Mouse (Mus musculus) hindbrain, embryonic 14.5 days (tissue): Measurements from ENCODE around the gene Chek1. TPM values are rescaled to one million over a fixed set of nuclear protein-coding genes. Genes with fewer than 3 reads are reported as not detected.
A peak's percentile ranks its signal among the peaks of the same experiment; 100 is the strongest.

Source experiments
- ATAC-seq: fragments of 200-750 bp; cut with Nextera tagmentation; 2 replicates; pipeline ENCODE4 v1.8.0; 2017; ENCODE audit warnings: moderate number of reproducible peaks, mild to moderate bottlenecking, moderate TSS enrichment, moderate library complexity; ENCODE audit not compliant: low FRiP score
- DNase-seq: peaks from one replicate; pipeline ENCODE4 v3.0.0-alpha.2; 2015; ENCODE audit warnings: low spot score
- H3K27ac ChIP-seq: fragments of 300-500 bp; sonication (generic); 2 replicates; pipeline ENCODE4 v1.5.1; 2014; ENCODE audit warnings: mild to moderate bottlenecking, moderate library complexity
- H3K27me3 ChIP-seq: fragments of 300-500 bp; sonication (generic); 2 replicates; pipeline ENCODE4 v1.6.1; 2014; ENCODE audit warnings: mild to moderate bottlenecking, low read length, mixed read lengths; ENCODE audit not compliant: control insufficient read depth, insufficient read depth
- H3K36me3 ChIP-seq: fragments of 300-500 bp; sonication (generic); replicated peaks from 2 replicates; pipeline ENCODE4 v1.6.1; 2014; ENCODE audit not compliant: control insufficient read depth, insufficient read depth
- H3K4me1 ChIP-seq: fragments of 300-500 bp; sonication (generic); replicated peaks from 2 replicates; pipeline ENCODE4 v1.6.1; 2014; ENCODE audit warnings: antibody characterized with exemption, low read length, mixed read lengths; ENCODE audit not compliant: control insufficient read depth, insufficient read depth
- H3K4me2 ChIP-seq: fragments of 300-500 bp; sonication (generic); replicated peaks from 2 replicates; pipeline ENCODE4 v1.6.1; 2014; ENCODE audit warnings: mild to moderate bottlenecking, moderate library complexity
- H3K4me3 ChIP-seq: fragments of 300-500 bp; sonication (generic); replicated peaks from 2 replicates; pipeline ENCODE4 v1.5.1; 2014; ENCODE audit warnings: mild to moderate bottlenecking, low read length
- H3K9ac ChIP-seq: fragments of 300-500 bp; sonication (generic); 2 replicates; pipeline ENCODE4 v1.6.1; 2014
- H3K9me3 ChIP-seq: fragments of 300-500 bp; sonication (generic); 2 replicates; pipeline ENCODE4 v1.6.1; 2016; ENCODE audit warnings: low read length; ENCODE audit not compliant: control insufficient read depth
- WGBS: fragments of 180-500 bp; shearing (Covaris S2); extraction: QIAGEN DNeasy Blood & Tissue Kit; methylation state at CpG from one replicate; pipeline ENCODE4 v1.1.7; 2014; 5-methylcytosine and 5-hydroxymethylcytosine counted together
- polyA plus RNA-seq: library from polyadenylated mRNA; unstranded; fragments of >200 nt; fragmentation: Nextera tagmentation; extraction: Ambion mirVana; gene quantifications from 2 replicates; pipeline ENCODE4 v1.2.1, GENCODE M21; 2014

Chek1 gene
- 8.8 and 9.2 TPM in 2 replicates for polyA plus RNA-seq

DNA sequence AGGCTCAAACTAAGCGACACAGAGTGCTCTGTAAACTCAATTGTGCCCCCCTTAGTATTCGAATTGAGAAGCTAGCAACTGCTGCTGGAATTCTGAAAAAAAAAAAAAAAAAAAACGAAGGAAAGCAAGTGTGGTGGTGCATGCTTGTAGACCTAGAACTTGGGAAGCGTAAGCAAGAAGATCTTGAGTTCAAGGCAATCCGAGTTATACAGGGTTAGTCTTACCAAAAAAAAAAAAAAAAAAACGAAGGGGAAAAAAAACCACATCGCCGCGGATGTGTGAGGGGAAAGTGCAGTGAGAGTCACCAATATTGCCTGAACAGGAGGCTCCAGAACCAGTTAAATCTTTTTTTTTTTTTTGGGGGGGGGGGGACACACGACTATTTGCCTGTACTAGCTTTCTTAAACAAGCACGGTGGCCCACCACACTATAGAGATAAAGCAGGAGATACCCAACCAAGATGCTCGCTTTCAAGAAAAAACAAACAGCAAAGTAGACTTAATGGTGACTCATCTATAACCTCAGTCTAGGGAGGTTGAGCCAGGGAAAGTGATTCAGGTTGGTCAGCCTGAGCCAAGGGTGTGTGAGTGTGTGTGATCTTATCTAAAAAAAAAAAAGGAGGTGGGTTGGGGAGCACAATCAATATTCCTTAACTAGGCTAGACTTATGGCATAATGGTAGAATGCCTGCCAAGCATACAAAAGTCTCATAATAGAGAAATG, at the start of gene Chek1:
Gene Chek1, minus strand, starts transcription at position 32 of the 722 bp plus-strand sequence.
- DNase-seq (no peak), ATAC-seq (no peak)
- WGBS: 10% methylated on average over 12 of the region's 12 CpGs
- H3K4me2 ChIP-seq: peak within 1 kb of the TSS; percentile 96
- peak within 1 kb of the TSS; percentile 60 for H3K9ac ChIP-seq
- peaks cover 17% of the 10 kb centered on the region for H3K36me3 ChIP-seq
- peak within 1 kb of the TSS; percentile 63 for H3K4me3 ChIP-seq
- H3K27me3 ChIP-seq: no peaks in the 10 kb centered on the region
- peak within 1 kb of the TSS; percentile 80 for H3K27ac ChIP-seq
- no peaks in the 10 kb centered on the region for H3K9me3 ChIP-seq
- peaks cover 13% of the 10 kb centered on the region for H3K4me1 ChIP-seq

GRCm38 (mm10) chr9:36769048-36769413, 42.2 kb upstream of the Chek1 start:
- 85% methylated on average over 1 of the region's 1 CpGs for WGBS
- Histone ChIP-seq H3K9me3 (no peaks in the 10 kb centered on the region), H3K4me3 (no peak overlapping the region), H3K4me2 (peak overlapping the region; percentile 78; the same call in 1 of the 2 replicates), H3K27ac (no peak overlapping the region), H3K9ac (no peak overlapping the region), H3K27me3 (no peaks in the 10 kb centered on the region), H3K4me1 (peaks cover 17% of the 10 kb centered on the region; the same call in 1 of the 2 replicates), H3K36me3 (peaks cover 9% of the 10 kb centered on the region)
- DNase-seq (no peak), ATAC-seq (no peak)

DNA sequence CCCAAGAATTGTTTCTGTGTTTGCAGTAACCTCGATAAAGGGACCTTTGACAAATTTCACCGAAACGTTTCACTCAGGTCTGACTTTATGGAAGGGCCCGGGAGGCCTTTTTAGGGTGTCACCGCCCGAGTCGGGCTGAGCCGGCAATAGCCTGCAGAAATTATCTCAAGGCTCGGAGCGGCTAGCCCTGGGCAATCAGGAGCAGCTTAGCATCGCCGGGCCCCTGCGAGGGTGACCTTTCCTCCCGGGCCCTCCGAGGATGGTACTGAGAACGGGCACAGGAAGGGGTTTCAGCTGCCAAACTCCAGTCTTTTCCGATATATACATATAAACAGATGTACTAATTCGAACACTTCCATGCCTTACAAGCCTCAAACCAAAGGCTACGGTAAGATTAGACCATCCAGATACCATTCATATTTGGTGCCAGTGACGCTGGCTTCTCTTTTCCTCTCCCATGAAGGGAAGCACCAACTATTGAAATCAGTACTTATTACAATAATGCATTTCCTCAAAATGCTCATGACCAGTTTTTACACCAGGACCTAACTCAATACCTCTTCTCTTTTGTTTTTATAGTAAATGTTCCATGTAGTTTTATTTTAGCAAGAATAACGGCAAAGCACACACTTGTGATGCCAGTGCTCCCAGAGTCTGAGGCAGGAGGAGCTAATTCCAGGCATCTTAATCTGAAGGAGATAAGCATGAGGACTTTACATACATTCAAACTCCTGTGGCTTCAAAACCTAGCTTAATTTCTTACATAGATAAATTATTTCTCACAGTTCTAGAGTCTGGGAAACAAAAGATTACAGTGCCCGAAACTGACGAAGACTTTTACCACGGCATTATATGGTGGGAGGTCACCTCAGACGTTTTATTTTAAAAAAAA, 41.5 kb upstream of the Chek1 start:
- Histone ChIP-seq H3K9me3 (no peaks in the 10 kb centered on the region), H3K36me3 (peaks cover 15% of the 10 kb centered on the region), H3K27ac (peak overlapping the region; percentile 83), H3K4me1 (peaks cover 17% of the 10 kb centered on the region; the same call in 1 of the 2 replicates), H3K9ac (peak overlapping the region; percentile 73), H3K4me2 (peak overlapping the region; percentile 78), H3K27me3 (no peaks in the 10 kb centered on the region), H3K4me3 (peak overlapping the region; percentile 60)
- 14% methylated on average over 25 of the region's 25 CpGs for WGBS
- ATAC-seq (0 out of 2 replicates have a peak, but pooled peaks have one; percentile 0), DNase-seq (peak; percentile 24)

- Histone ChIP-seq H3K27ac (peak within 1 kb of the TSS; percentile 83), H3K9ac (peak within 1 kb of the TSS; percentile 81), H3K4me2 (peak within 1 kb of the TSS; percentile 89), H3K4me1 (peaks cover 17% of the 10 kb centered on the region; the same call in 1 of the 2 replicates), H3K9me3 (no peaks in the 10 kb centered on the region), H3K36me3 (peaks cover 25% of the 10 kb centered on the region), H3K4me3 (peak within 1 kb of the TSS; percentile 80), H3K27me3 (no peaks in the 10 kb centered on the region)
- DNase-seq: peak; percentile 100
- ATAC-seq: peak; percentile 100
- under 1% methylated on average over 60 of the region's 60 CpGs for WGBS
Observed at GRCm38 (mm10) chr9:36767203-36768143, 40.6 kb upstream of the Chek1 start, which contains the start of gene Stt3a. Gene Stt3a, minus strand, starts transcription at chr9:36767679.

DNA sequence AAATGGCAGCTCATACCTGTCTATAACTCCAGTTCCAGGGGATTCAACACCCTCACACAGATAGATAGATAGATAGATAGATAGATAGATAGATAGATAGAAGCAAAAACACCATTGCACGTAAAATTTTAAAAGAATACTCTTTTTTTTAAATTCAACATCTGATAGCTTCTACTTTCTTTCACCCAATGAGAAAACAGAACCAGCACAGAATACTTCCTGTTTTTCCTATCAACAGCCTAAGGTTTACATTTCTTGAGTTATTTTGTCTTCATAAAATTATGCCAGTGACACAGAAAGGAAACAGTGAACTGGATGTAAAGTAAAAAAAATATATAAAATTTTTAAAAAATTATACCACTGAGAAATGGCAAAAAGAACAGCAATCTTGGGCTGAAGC, 37.5 kb upstream of the Chek1 start:
- Histone ChIP-seq H3K27ac (no peak overlapping the region), H3K27me3 (no peaks in the 10 kb centered on the region), H3K4me2 (no peak overlapping the region), H3K9me3 (no peaks in the 10 kb centered on the region), H3K36me3 (peaks cover 52% of the 10 kb centered on the region), H3K4me1 (peaks cover 17% of the 10 kb centered on the region; the same call in 1 of the 2 replicates), H3K9ac (no peak overlapping the region), H3K4me3 (no peak overlapping the region)
- WGBS: 95% methylated on average over 1 of the region's 1 CpGs
- DNase-seq: no peak
- ATAC-seq: no peak

- WGBS: under 1% methylated on average over 53 of the region's 53 CpGs
- peaks cover 13% of the 10 kb centered on the region for H3K4me1 ChIP-seq
- DNase-seq (peak; percentile 96), ATAC-seq (peak; percentile 97)
- H3K4me3 ChIP-seq: peak overlapping the region; percentile 63
- H3K9me3 ChIP-seq: no peaks in the 10 kb centered on the region
- H3K27me3 ChIP-seq: no peaks in the 10 kb centered on the region
- H3K4me2 ChIP-seq: peak overlapping the region; percentile 96
- H3K27ac ChIP-seq: peak overlapping the region; percentile 80
- peaks cover 19% of the 10 kb centered on the region for H3K36me3 ChIP-seq
- H3K9ac ChIP-seq: peak overlapping the region; percentile 60
Observed at GRCm38 (mm10) chr9:36726131-36727033, 483 bp downstream of the Chek1 start.

DNA sequence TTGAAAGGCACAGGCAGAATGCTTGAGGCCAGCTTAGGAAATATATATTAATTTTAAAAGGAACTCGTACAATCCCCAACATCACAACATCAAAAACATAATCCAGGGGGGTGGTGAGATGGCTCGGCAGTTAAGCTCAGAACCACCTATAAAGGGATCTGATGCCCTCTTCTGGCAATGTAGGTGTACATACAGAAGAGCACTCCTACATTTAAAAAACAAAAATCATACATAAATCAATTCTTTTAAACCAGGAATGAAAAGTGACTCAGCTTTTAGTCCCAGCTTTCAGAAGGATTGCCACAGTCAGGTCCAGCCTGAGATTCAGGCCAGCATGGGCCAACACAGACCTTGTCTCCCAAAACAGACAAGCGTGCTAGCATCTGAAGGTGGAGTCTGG, 10.2 kb downstream of the Chek1 start:
- WGBS: 79% methylated on average over 3 of the region's 3 CpGs
- H3K4me3 ChIP-seq: no peak overlapping the region
- H3K4me1 ChIP-seq: no peaks in the 10 kb centered on the region
- DNase-seq: no peak
- H3K36me3 ChIP-seq: peaks cover 24% of the 10 kb centered on the region
- no peaks in the 10 kb centered on the region for H3K9me3 ChIP-seq
- no peak overlapping the region for H3K4me2 ChIP-seq
- H3K27me3 ChIP-seq: no peaks in the 10 kb centered on the region
- ATAC-seq: no peak
- H3K9ac ChIP-seq: no peak overlapping the region
- no peak overlapping the region for H3K27ac ChIP-seq

DNA sequence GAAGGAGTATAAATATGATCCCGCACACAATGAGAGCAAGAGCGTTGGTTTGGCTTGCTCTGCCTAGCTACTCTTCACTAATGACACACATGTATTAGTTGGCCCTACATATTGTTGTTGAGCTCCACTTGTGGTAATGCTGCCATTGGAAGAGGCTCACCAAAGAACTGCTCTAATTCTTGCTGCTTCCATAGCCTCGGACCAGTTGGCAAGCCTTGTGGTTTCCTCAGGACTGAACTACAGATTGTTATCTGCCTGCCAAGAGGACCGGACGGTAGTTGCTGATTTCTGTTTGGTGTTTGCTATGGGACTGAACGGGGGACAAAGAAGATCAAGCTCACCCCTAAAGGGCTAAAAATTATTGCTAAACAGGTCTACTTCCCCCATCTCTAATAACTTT, 19.6 kb downstream of the Chek1 start:
- H3K27me3 ChIP-seq: no peaks in the 10 kb centered on the region
- H3K9ac ChIP-seq: no peak overlapping the region
- WGBS: 95% methylated on average over 6 of the region's 6 CpGs
- H3K36me3 ChIP-seq: peaks cover 10% of the 10 kb centered on the region; the same call in 1 of the 2 replicates
- no peak for ATAC-seq
- H3K4me3 ChIP-seq: no peak overlapping the region
- H3K27ac ChIP-seq: no peak overlapping the region
- no peak for DNase-seq
- H3K9me3 ChIP-seq: no peaks in the 10 kb centered on the region
- no peaks in the 10 kb centered on the region for H3K4me1 ChIP-seq
- H3K4me2 ChIP-seq: no peak overlapping the region
